Mouse (Mus musculus) brain, embryonic 18.5 days (tissue): ENCODE measurements around the gene Alox5ap.

Source experiments
- DNase-seq: peaks from one replicate; pipeline ENCODE4 v3.0.0-alpha.2; 2012; ENCODE audit warnings: low read depth, low spot score

Alox5ap gene

DNA sequence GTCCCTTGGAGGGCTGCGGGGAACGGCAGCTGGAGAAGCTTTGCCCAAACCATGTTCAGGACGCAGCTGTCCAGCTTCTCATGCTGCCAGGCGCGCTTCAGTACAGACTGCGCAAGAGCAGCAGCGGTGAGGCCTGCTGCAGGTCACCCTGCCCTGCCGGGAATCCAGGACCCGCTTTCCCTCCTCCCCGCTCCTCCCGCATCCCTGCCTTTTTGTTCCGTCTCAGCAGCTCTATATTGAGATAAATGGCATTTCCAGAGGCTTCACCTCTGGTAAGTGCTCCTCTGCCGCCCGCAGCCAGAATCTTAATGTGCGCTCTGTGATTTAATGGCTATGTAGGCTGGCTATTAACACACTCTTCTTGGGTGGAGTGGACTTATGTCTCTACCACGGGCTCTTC lies 5.5 kb upstream of the Alox5ap start:
- no peak for DNase-seq

DNA sequence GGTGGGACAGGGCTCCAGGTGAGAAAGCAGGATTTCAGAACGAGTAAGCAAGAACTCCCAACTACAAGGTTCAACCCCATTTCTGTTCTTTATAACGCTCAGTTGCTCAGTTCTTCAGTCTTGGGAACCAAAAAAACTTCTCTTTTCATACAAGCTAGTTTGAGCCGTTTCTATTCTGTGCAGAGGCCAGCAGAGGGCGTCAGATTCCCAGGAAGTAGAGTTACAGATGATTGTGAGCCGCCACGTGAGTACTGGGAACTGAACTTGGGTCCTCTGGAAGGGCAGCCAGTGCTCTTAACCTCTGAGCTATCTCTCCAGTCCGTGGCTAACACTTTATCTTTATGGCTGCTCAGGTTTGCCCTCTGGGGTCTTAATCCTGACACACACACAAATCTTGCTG lies 3.1 kb upstream of the Alox5ap start:
- DNase-seq = no peak

DNA sequence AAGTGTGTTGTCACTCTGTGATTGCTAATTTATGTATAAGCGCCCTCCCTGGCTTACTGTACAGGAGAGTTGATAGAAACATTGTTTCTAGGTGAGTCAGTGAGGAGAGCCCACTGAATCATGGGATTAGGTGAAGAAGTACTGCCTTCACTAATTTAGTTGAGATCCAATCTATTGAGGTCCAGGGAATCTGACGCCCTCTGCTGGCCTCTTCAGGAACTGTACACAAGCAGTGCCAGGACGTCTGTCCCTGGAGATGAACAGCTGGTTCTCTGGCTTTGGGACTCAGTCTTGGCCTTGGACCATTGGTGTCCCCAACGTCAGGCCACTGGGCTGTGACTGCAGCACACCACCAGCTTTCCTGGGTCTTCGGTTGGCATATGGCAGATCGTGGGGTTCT lies 2.7 kb upstream of the Alox5ap start:
- DNase-seq = no peak

DNA sequence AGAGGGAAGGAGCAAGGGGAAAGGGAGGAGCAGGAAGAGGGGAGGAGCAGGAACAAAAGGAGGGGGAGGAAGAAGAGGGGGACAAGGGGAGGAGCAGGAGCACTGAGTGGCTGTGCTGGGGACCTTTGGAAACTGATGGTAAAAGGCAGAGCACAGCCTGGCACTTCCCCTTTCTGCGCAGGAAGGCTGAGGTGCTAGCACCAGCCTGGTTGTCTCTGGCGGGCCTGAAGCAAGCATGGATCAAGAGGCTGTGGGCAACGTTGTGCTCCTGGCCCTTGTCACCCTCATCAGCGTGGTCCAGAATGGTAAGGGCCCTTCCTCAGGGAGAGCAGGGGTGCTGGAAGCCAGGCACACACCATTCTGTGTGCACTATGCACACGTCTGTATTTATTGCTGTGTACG lies 312 bp downstream of the Alox5ap start:
- DNase-seq = no peak

DNA sequence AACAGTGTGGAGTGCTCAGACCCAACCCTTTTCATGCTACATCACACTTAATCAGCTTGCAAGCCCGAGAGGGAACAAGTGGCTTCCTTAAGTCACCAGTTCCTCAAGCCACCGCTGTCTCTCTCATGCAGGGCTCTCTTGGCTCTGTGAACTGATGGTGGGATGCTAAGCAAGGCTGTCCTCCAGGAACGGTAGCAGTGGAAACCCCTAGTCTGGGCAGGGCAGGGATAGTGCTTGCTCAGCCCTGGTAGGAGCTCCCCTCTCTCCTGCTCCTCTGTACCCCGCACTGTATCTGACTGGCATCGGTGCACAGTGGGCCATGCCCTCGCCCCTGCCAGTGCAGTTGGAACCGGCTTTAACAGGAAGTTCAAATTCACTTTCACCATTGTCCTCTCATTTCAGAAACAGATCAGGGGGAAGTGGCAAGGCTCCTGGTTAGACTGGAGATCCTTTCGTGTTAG lies 2.2 kb downstream of the Alox5ap start:
- DNase-seq = no peak

DNA sequence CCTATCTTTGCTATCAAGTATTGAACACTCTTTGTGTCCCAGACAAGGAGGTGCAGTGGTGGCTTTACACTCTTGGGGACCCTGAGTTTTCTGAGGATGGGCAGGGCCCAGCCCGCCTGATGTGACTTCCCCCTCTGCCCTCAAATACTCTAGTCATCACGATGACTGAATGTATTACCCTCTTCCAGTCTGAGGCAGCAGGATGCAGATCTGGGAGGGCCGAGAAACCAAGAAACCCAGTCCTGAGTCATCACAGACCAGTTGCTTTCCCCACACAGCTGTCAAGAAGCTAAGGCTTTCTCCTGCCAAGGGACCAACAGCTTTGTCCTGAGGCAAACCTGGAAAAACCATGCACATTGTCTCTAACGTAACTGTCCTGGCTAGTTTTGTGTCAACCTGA lies 2.9 kb downstream of the Alox5ap start:
- no peak for DNase-seq

DNA sequence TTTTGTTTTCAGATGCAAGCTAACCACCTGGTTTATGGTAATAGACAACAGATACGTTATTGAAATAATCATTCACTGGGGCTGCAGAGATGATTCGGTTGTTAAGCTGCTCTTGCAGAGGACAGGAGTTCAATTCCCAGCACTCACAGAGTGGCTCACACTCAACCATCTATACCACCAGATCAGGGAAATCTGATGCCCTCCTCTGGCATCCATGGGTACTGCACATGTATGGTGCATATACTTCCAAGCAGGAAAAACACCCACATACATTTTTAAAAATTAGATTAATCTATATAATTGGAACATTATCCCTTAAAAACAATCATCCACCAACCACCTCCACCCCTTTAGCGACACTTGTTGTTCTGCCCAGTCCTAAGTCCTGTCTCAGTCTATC lies 6.7 kb downstream of the Alox5ap start:
- DNase-seq = no peak

DNA sequence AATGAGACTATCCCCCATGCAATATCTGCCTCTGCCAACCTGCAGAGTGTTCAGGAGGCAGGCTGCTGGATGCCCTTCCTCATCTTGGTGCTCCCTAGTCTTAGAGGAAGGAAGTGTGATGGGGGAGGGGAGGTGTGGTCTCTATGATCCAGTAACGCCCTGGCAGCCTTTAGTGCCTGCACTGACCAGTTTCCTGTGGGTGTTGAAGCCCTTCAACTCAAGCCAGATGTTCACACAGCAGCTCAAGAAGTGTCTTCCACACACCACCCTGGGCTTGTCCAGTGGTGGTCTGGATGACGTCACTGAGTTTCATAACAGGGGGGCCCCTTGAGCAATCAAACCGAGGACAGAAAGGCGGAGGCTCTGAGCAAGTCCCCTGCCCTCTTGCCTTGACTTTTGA lies 8.0 kb downstream of the Alox5ap start:
- DNase-seq = no peak

DNA sequence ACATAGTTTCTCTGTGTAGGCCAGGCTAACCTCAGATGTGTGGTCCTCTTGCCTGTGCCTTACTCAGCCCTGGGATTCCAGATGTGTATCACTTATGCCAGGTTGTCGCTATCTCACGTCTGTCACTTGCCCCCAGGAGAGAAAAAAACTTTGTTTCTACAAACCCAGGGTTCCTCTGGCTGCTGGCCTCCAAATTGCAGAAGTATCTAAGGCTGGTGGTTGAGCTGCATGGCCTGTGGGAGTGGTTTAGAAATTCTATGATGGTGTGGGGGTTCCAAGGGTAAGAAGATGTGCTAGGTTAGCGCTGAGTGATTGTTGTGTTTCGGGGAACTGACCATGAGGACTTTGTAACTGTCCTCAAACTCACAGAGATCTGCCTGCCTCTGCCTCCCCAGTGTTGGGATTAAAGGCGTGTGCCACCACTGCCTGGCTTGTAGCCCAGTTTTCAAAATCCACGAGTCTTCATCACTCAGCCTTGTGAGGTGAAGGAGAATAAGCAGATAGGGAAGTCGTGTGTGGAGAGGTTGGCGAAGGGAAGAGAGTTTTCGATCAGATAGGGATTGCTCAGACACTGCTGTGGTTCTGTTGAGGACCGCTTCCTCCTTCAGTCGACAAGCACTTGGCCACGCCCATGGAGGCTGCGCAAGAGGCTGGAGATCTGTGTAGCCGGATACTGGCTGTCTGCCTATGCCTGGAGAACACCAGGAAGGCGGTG lies 10.0 kb downstream of the Alox5ap start:
- no peak for DNase-seq

DNA sequence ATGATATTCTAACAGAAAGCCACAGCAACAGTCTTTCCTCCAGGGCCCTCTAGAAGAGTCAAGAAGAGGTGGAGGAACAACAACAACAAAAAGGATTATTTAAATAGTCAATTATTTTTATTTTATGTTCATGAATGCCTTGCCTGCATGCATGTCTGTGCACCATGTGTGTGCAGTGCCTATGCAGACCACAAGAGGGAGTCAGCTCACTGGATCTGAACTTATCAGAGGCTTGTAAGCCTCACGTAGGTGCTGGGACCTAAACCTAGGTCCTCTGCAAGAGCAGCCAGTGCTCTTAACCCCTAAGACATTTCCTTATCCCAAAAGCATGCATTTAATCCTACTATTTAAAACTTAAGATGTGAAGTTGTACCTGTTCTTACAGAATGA lies 10.5 kb downstream of the Alox5ap start:
- no peak for DNase-seq

DNA sequence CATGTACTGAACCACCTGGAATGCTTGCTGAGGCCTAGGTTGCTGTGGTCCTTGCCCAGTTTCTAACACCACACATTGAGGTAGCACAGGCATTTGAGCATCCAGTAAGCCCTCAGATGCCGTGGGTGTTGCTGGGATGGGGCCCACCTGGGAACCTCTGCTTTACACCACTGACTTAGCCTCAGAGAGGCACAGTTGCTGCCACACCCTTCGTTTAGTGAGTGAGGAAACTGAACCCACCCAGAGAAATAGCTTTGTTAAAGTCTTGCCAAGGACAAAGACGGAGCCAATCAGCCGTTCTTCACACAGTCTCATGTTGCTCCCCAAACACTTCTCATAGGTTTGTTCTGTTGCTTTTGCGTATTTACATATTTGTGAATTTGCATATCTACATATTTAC lies 13.0 kb downstream of the Alox5ap start:
- no peak for DNase-seq

DNA sequence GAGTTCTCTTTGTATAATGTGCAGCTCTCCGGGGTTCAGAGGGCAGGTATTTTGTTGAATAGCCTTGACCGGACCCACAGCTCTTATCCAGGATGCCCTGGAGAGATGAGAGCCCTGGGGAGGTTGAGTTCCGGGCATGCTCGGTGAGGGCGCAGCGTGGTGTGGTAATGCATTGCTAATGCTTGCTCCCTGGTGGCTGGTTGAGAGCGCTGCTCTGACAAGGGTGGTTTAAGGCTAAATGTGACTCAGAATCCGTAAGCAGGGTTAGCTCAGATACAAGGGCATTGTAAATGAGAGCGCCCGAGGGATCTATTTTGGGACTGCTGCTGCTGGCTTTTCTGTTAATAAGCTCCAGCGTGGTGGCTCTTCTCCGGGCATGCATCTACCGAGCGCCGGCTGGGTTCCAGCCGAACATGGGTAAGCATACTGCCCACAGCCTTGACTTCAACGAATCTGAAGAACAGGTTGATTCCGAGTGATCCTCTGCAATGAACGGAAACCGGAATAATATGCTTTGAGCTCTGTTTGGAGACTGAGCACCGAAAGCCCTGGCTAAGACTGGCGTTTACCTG lies 14.8 kb downstream of the Alox5ap start:
- no peak for DNase-seq

DNA sequence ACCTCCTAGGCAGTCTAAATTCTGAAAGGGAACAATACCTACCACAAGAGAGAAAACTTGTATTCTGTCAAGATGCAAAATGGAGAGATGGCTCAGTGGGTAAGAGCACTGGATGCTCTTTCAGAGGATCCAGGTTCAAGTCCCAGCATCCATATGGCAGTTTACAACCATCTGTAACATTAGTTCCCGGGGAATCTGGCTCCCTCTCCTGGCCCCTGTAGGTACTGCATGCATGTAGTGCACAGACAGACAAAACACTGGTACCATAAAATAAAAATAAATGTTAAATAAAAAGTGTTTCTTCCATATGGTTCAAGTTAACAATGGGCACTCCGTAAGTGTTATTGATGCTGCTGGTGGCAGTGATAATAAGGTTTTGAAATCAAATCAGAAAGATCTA lies 18.4 kb downstream of the Alox5ap start:
- no peak for DNase-seq

DNA sequence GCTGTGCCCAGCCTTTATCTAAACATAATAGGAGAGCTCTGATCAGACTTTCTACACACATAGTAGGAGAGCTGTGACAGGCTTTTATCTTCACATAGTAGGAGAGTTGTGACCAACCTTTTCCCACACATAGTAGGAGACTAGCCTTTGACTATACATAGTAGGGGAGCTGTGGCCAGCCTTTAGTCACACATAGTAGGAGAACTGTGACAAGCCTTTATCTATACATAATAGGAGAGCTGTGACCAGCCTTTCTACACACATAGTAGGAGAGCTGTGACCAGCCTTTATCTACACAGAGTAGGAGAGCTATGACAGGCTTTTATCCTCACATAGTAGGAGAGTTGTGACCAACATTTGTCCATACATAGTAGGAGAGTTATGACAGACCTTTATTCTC lies 19.3 kb downstream of the Alox5ap start:
- DNase-seq = no peak

DNA sequence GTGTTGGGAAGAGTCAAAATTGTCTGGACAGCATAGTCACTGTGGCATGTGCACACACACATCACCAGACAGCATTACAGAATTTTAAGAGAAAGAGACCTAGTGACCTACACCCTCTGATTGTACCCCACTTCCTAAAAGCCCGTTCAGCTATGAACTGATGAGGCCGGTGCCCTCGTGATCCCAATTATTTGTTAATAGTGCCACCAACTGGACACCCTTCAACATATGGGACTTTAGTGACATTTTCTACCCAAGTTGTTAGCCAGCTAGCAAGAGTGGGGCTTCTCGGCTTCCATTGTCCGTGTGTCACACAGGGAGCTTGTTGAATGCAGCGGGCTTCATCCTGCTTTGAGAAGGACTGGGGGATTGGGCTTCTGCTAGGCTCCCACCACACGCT lies 21.5 kb downstream of the Alox5ap start:
- no peak for DNase-seq

DNA sequence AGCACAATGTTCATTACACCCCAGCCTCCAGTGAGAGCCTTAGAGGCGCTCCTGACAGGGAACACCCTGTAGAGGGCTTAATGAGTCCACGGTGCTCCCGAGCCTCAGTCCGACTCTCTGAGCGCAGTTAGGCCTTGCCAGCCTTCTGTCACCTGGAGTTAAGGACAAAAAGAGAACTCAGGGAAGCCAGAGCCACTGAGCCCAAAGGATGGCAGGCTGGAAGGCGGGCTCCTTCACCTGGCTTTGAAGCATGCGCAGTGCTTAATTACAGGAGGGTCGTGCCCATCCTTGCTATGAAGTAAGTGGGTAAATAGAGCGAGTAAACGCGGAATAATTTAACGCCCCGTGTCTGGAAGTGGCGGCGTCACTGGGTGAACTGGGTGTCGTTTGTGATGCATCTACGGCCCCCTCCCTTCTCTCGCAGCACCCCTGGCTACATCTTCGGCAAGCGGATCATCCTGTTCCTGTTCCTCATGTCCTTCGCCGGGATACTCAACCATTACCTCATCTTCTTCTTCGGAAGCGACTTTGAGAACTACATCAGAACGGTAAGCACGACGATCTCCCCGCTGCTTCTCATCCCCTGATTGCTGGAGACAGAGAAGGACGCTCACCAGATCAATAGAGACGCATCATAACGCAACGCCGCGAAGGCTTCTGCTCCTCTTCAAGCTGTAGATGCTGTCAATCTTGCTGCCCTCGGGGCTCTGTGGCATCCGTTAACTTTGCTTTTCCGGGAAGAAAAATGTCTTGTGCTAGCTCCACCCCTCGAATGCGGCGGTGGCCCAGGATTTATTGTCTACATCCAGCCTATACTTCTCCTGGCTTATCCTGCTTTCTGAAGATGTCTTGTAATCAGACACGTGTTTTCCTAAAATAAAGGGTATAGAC lies 22.8 kb downstream of the Alox5ap start:
- DNase-seq = no peak

DNA sequence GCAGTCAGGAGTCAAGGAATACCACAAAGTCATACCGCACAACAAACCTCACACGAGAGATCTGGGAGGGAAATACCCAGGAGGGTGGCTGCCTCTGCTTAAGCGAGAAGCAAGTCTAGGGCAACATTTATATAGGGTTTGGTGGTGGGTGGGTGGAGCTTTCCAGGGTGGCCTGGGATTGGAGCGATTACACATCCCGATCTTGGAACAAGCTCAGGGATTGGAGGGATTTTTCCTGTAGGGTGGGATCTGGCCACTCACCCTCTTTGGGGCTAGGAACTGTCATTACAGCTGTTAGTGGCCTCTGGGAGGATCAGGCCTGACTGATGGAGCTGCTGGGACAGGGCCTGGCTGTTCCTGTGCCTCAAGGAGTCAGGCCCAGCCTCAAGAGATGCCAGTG lies 26.7 kb downstream of the Alox5ap start:
- no peak for DNase-seq

DNA sequence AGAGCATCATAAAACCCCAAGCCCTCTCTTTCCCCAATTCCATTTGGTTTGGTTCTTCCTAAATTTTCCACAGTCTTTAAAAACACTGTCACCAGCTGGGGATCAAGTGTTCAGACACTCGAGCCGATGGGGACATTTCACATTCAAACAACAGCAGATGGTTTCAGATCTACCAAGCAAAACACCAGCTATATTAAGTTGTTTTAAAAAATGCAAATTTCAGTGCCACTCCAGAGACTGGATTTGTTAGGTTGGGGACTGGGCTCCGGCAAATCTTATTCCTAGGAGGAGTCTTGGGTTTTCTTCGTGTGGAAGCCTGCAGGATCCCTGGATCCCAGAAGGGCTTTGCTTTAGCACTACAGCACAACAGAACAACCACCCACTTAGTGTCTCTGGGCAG lies 28.5 kb downstream of the Alox5ap start:
- no peak for DNase-seq

DNA sequence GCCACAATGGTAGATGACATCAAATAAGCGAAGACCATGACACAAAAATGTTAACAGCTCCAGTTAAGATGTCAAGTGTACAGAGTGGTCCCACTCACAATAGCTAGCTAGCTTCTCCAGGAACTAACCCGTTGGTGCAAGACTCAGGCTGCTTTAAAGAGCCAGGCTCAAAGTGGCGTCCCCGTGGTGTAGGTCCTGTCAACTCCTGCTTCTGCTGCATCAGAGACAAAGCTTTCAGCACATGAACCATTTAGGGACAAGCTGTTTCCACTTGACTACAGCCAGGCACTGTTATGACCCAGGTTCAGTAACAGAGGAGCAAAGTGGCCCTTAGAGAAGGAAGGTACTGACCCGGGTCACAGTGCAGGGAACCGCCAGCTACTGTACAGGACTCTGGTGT lies 32.2 kb downstream of the Alox5ap start:
- DNase-seq = no peak

DNA sequence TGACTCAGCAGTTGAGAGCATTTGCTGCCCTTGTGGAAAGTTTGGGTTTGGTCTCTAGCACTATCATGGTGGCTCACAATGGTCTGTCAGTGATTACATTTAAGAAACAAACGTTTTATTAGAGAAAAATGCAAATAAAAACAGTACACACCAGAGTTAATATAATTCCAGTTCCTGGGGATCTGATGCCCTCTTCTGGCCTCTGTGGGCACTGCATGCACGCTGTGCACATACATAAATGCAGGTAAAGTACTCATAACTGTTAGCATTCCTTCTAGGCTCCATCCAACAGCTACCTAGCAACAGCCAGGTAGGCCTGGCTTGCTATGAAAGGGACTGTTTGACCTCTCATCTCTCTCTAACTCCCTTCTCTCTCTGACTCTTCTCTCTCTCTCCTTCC lies 32.9 kb downstream of the Alox5ap start:
- DNase-seq = no peak

DNA sequence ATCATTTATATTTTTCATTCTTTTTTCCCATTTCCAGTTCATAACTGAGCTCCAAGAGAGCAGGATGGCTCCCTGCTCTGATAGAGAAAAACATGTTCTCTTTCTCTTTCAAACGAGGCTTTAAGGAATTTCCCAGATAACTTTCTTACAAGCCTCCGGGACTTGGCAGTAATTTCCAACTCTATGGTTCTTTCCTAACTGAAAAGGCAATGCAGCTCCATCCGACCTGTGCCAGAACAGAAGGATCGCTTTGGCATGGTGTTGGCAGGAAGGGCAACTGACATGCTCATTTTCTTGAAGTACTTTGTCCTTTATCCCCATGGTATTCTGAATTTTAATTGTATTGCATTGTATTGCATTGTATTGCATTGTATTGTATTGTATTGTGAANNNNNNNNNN lies 33.7 kb downstream of the Alox5ap start:
- no peak for DNase-seq

DNA sequence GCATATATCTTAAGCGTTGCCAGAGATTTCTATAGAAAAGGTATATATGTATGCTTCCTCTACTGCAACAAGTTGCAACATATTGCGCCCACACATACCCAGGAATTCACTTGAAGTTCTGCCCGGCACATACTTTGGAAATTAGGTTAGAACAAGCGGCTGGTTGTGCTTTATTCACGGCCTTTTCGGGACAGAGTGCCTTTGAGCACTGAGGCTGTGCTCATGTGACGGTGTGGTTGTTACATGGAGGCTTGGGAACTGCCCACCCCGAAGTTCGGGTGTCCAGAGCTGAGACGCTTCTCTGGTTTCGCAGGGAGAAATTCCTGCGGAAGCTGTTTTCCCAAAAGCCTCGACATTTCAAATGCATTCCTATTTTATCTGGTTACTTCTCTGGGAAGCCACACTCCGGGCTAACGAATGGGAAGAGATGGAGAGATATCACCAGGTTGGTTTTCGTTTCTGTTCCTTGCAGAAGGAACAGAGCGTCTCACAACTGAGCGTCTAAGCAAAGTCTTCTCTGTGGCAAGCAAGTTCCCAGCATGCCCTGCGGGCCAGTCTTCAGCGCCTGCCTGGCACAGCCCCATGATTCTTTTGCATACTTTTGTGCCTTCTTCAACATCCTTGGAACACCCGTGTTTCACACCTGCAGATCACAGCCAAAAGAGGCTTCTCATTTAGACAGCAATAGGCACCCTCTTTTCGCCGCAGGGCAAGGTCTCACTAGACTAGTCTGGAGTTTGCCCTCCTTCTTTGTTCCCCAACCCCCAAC lies 48.5 kb downstream of the Alox5ap start:
- no peak for DNase-seq
